Mouse (Mus musculus): ENCODE data around the gene Ctla4. TPM values are rescaled to one million over a fixed set of nuclear protein-coding genes. Genes with fewer than 3 reads are reported as not detected.

Gene Ctla4
- not detected in 2 replicates for polyA plus RNA-seq (2015; fragmentation: Nextera tagmentation; extraction: Ambion mirVana)

GRCm38 (mm10) chr1:60886981-60887380, at the start of gene Ctla4:
Ctla4 (plus strand) TSS chr1:60887000.
- Histone ChIP-seq H3K9ac (replicated peaks) (no peak within 1 kb of the TSS), H3K4me3 (replicated peaks) (no peak within 1 kb of the TSS), H3K27ac (no peak within 1 kb of the TSS), H3K4me2 (replicated peaks) (no peak within 1 kb of the TSS), H3K36me3 (no peaks in the 10 kb centered on the region), H3K27me3 (no peaks in the 10 kb centered on the region), H3K9me3 (no peaks in the 10 kb centered on the region), H3K4me1 (replicated peaks) (no peaks in the 10 kb centered on the region)
- ATAC-seq = no peak
- WGBS = 90% methylated on average over 7 of the region's 7 CpGs

- 90% methylated on average over 1 of the region's 1 CpGs for WGBS
- Histone ChIP-seq H3K27me3 (no peaks in the 10 kb centered on the region), H3K9me3 (no peaks in the 10 kb centered on the region), H3K27ac (no peak overlapping the region), H3K4me2 (replicated peaks) (no peak overlapping the region), H3K4me3 (replicated peaks) (no peak overlapping the region), H3K4me1 (replicated peaks) (no peaks in the 10 kb centered on the region), H3K36me3 (no peaks in the 10 kb centered on the region), H3K9ac (replicated peaks) (no peak overlapping the region)
- ATAC-seq = no peak
Measured at GRCm38 (mm10) chr1:60839161-60839560, 47.6 kb upstream of the Ctla4 start.

- Histone ChIP-seq H3K27ac (no peak overlapping the region), H3K27me3 (no peaks in the 10 kb centered on the region), H3K36me3 (no peaks in the 10 kb centered on the region), H3K4me1 (replicated peaks) (no peaks in the 10 kb centered on the region), H3K9me3 (no peaks in the 10 kb centered on the region), H3K4me3 (replicated peaks) (no peak overlapping the region), H3K4me2 (replicated peaks) (no peak overlapping the region), H3K9ac (replicated peaks) (no peak overlapping the region)
- 87% methylated on average over 6 of the region's 7 CpGs for WGBS
- ATAC-seq = no peak
Measured at GRCm38 (mm10) chr1:60845318-60846060, 41.3 kb upstream of the Ctla4 start.

- Histone ChIP-seq H3K36me3 (no peaks in the 10 kb centered on the region), H3K9ac (replicated peaks) (no peak overlapping the region), H3K27me3 (no peaks in the 10 kb centered on the region), H3K4me1 (replicated peaks) (peaks cover 12% of the 10 kb centered on the region), H3K27ac (no peak overlapping the region), H3K4me2 (replicated peaks) (no peak overlapping the region), H3K4me3 (replicated peaks) (no peak overlapping the region), H3K9me3 (no peaks in the 10 kb centered on the region)
- no peak for ATAC-seq
- WGBS = 55% methylated on average over 4 of the region's 4 CpGs
Measured at GRCm38 (mm10) chr1:60846616-60847275, 40.1 kb upstream of the Ctla4 start.

GRCm38 (mm10) chr1:60849112-60849511, 37.7 kb upstream of the Ctla4 start:
- H3K9ac ChIP-seq (replicated peaks) = no peak overlapping the region
- H3K9me3 ChIP-seq = no peaks in the 10 kb centered on the region
- no peak overlapping the region for H3K27ac ChIP-seq
- peaks cover 28% of the 10 kb centered on the region for H3K4me1 ChIP-seq (replicated peaks)
- H3K27me3 ChIP-seq = 0 out of 2 replicates have a peak, but pooled peaks cover 2% of the 10 kb centered on the region
- no peak overlapping the region for H3K4me2 ChIP-seq (replicated peaks)
- 96% methylated on average over 2 of the region's 2 CpGs for WGBS
- H3K4me3 ChIP-seq (replicated peaks) = no peak overlapping the region
- no peak for ATAC-seq
- no peaks in the 10 kb centered on the region for H3K36me3 ChIP-seq

- Histone ChIP-seq H3K4me3 (replicated peaks) (no peak overlapping the region), H3K27ac (no peak overlapping the region), H3K27me3 (0 out of 2 replicates have a peak, but pooled peaks cover 2% of the 10 kb centered on the region), H3K9ac (replicated peaks) (no peak overlapping the region), H3K4me1 (replicated peaks) (peaks cover 28% of the 10 kb centered on the region), H3K9me3 (no peaks in the 10 kb centered on the region), H3K4me2 (replicated peaks) (no peak overlapping the region), H3K36me3 (no peaks in the 10 kb centered on the region)
- 89% methylated on average over 4 of the region's 4 CpGs for WGBS
- no peak for ATAC-seq
Measured at GRCm38 (mm10) chr1:60849816-60850215, 37.0 kb upstream of the Ctla4 start.

GRCm38 (mm10) chr1:60851041-60851781, 35.6 kb upstream of the Ctla4 start:
- no peaks in the 10 kb centered on the region for H3K36me3 ChIP-seq
- peak overlapping the region; percentile 78 for H3K27ac ChIP-seq
- WGBS = 8% methylated on average over 8 of the region's 8 CpGs
- 0 out of 2 replicates have a peak, but pooled peaks cover 2% of the 10 kb centered on the region for H3K27me3 ChIP-seq
- no peaks in the 10 kb centered on the region for H3K9me3 ChIP-seq
- H3K4me1 ChIP-seq (replicated peaks) = peaks cover 28% of the 10 kb centered on the region
- peak; percentile 85 for ATAC-seq
- H3K9ac ChIP-seq (replicated peaks) = no peak overlapping the region
- no peak overlapping the region for H3K4me3 ChIP-seq (replicated peaks)
- H3K4me2 ChIP-seq (replicated peaks) = 0 out of 2 replicates have a peak overlapping the region, but pooled peaks have one; percentile 4

GRCm38 (mm10) chr1:60852075-60852769, 34.6 kb upstream of the Ctla4 start:
- H3K4me3 ChIP-seq (replicated peaks) = no peak overlapping the region
- H3K9me3 ChIP-seq = no peaks in the 10 kb centered on the region
- ATAC-seq = no peak
- peaks cover 28% of the 10 kb centered on the region for H3K4me1 ChIP-seq (replicated peaks)
- WGBS = 35% methylated on average over 10 of the region's 10 CpGs
- 0 out of 2 replicates have a peak, but pooled peaks cover 2% of the 10 kb centered on the region for H3K27me3 ChIP-seq
- no peak overlapping the region for H3K9ac ChIP-seq (replicated peaks)
- H3K36me3 ChIP-seq = no peaks in the 10 kb centered on the region
- H3K4me2 ChIP-seq (replicated peaks) = no peak overlapping the region
- no peak overlapping the region for H3K27ac ChIP-seq

GRCm38 (mm10) chr1:60852770-60853147, 34.0 kb upstream of the Ctla4 start:
- Histone ChIP-seq H3K27me3 (0 out of 2 replicates have a peak, but pooled peaks cover 2% of the 10 kb centered on the region), H3K4me3 (replicated peaks) (no peak overlapping the region), H3K9me3 (no peaks in the 10 kb centered on the region), H3K9ac (replicated peaks) (no peak overlapping the region), H3K4me1 (replicated peaks) (peaks cover 28% of the 10 kb centered on the region), H3K36me3 (no peaks in the 10 kb centered on the region), H3K27ac (no peak overlapping the region), H3K4me2 (replicated peaks) (no peak overlapping the region)
- WGBS = 78% methylated on average over 6 of the region's 6 CpGs
- no peak for ATAC-seq

GRCm38 (mm10) chr1:60853330-60853956, 33.4 kb upstream of the Ctla4 start:
- Histone ChIP-seq H3K4me1 (replicated peaks) (peaks cover 28% of the 10 kb centered on the region), H3K4me2 (replicated peaks) (no peak overlapping the region), H3K4me3 (replicated peaks) (no peak overlapping the region), H3K36me3 (no peaks in the 10 kb centered on the region), H3K9ac (replicated peaks) (no peak overlapping the region), H3K27me3 (0 out of 2 replicates have a peak, but pooled peaks cover 2% of the 10 kb centered on the region), H3K27ac (no peak overlapping the region), H3K9me3 (no peaks in the 10 kb centered on the region)
- 30% methylated on average over 7 of the region's 7 CpGs for WGBS
- 0 out of 2 replicates have a peak, but pooled peaks have one; percentile 12 for ATAC-seq

GRCm38 (mm10) chr1:60853991-60854390, 32.8 kb upstream of the Ctla4 start:
- ATAC-seq = no peak
- H3K36me3 ChIP-seq = no peaks in the 10 kb centered on the region
- no peak overlapping the region for H3K27ac ChIP-seq
- H3K9ac ChIP-seq (replicated peaks) = no peak overlapping the region
- 0 out of 2 replicates have a peak, but pooled peaks cover 2% of the 10 kb centered on the region for H3K27me3 ChIP-seq
- H3K4me1 ChIP-seq (replicated peaks) = peaks cover 28% of the 10 kb centered on the region
- H3K4me3 ChIP-seq (replicated peaks) = no peak overlapping the region
- H3K4me2 ChIP-seq (replicated peaks) = no peak overlapping the region
- 75% methylated on average over 5 of the region's 5 CpGs for WGBS
- no peaks in the 10 kb centered on the region for H3K9me3 ChIP-seq
